Mouse (Mus musculus) liver, embryonic 14.5 days (tissue): ENCODE data around the gene Nmd3.

Source experiments
- CTCF ChIP-seq: IDR thresholded peaks from 2 replicates; pipeline ENCODE4 v1.5.1; 2016; ENCODE audit warnings: antibody characterized with exemption, low read depth, control low read depth
- EP300 ChIP-seq: IDR thresholded peaks from 2 replicates; pipeline ENCODE4 v1.6.1; 2016; ENCODE audit warnings: antibody characterized with exemption, low read depth

GRCm38 (mm10) chr3:69717476-69717875 is 4.3 kb upstream of the Nmd3 start:
- TF ChIP-seq EP300 (no peak), CTCF (no peak)
